Mouse (Mus musculus) MEL (cell line): ENCODE data around the gene Col19a1. TPM values are rescaled to one million over a fixed set of nuclear protein-coding genes. Genes with fewer than 3 reads are reported as not detected.

Experiments used
- polyA plus RNA-seq, 2 experiments: library from polyadenylated mRNA; stranded (reverse) in 1 of 2; unstranded in 1 of 2; fragments of >175 nt in 1 of 2; fragments of >200 nt in 1 of 2; gene quantifications; 2 replicates each; pipeline versions ENCODE4 v1.2.1 to v1.2.4; 2012; ENCODE audit warnings: low replicate concordance in 2 of 2, low read depth in 1 of 2; ENCODE audit not compliant: insufficient read length in 2 of 2, insufficient read depth in 1 of 2, missing spikeins in 1 of 2
- total RNA-seq: library from RNA; depleted of rRNA; stranded (reverse); fragments of 300-350 nt; gene quantifications from 2 replicates; pipeline ENCODE4 v1.2.3, GENCODE M21; 2012; rRNA removed

Col19a1 gene
- total and polyA plus RNA-seq, 3 experiments = not detected

Other genes with a start within 250 kb of the Col19a1 start
- gene Lmbrd1, start 91.2 kb upstream of the Col19a1 start, total RNA-seq = 17.3 and 17.6 TPM in 2 replicates
- 10 to 100 TPM in 1 of 2 experiments, not detected in 1; 24.0 TPM for gene Lmbrd1, start 91.2 kb upstream of the Col19a1 start, polyA plus RNA-seq